Mouse (Mus musculus): ENCODE data around the gene Foxp1.

Foxp1 gene

DNA sequence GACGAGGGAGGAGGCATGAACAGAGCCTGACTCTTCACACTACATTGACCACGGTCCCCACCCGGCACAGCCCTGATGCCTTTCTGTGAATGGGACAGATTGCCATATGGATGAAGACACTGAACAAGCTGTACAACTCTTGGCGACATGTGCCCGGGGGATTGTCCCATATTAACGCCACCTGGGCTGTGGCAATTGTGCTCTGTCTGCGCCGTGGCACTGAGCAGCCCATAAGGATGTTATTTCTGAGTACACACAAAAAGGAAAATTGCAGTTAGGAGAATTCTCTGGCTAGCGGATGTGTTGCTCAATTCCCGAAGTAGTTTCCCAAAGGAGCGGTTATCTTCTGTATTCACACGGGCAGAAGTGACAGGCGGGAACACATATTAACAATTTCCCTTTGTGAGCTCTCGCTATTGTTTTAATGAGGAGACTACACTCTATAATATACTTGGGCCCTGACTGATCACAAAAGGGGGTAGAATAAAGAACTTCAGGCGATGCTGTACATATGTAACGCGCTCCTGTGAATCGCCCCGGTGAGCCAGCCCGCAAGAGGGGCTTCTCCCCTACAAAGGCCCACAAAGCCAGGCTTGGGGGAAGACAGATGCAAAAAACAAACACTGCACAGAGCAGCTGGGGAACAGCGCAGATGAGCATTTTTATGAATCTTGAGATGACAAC is 528.3 kb downstream of the Foxp1 start:
- 0 out of 2 replicates have a peak, but pooled peaks have one; percentile 21 for ATAC-seq (ENCODE audit: insufficient number of reproducible peaks, low FRiP score, low TSS enrichment)

DNA sequence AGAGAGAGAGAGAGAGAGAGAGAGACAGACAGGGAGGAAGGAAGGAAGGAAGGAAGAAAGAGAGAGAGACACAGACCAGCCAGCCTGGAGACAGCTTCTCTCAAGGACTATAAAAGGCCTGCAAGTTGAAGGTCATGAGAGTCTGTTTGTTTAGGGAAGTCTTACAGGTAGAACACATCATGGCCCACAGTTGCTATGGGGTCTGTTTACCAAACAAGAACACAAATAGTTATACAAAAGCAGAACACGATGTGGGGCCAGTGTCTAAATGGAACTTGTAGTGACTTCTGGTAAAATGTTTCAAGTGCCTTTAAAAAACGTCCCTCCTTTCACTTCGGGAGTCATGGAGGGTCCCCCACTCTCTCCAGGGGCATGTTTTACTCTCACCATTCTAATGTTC is 529.3 kb downstream of the Foxp1 start:
- no peak for ATAC-seq (ENCODE audit: insufficient number of reproducible peaks, low FRiP score, low TSS enrichment)

DNA sequence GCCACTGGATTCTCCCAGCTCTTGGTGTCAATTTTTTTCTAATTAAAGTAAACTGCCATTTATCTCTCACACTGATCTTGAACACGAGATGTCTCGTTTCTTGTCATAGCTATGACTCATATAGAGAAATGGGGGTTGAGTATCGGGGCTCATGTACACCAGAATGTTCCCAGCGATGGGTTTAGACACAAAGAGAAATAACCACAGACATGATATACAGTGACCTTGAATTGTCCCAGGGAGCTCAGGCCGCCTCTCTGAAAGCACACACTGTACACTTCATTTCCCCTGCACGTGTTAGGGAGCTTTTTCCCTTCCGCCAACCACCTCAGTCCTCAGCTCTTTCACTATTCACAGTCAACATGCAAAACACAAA is 529.8 kb downstream of the Foxp1 start:
- no peak for ATAC-seq (ENCODE audit: insufficient number of reproducible peaks, low FRiP score, low TSS enrichment)

DNA sequence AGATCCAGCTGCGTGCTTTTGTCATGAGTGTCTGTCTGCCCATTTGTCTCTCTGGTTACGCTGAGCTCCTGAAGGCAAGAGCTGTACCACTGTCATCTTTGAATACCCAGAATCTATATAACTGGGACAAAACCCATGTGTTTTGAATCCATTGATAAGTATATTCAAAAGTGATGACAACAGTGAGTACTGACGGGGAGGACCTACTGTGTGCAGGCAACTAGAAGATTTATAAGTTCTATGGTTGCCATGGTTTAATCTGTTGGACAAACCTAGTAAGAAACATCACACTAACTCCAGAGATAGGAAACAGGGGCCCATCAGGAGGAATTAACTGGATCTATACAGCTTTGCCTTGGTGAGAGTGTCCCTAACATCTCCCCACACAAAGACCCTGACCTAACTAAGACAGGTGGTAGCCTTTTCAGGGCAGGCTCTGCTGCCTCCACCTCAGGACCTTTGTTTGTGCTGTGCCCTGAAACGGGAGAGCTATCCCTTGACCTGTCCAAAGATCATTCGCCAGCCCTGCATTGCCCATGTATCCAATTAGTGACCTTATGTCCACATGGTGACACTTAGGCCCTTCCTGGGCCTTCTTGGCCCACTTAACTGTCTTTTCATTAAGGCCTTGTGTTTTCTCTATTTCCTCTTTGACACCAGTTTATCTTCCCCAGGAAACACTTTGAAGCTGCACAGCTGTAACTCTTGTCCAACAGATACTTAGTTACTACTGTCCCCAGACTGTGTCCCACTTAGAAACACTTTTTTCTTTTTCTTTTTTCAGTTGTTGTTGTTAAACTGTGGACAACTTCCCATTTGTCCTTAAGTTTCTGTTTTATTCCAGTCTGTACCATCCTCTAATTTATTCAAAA is 530.4 kb downstream of the Foxp1 start:
- no peak for ATAC-seq (ENCODE audit: insufficient number of reproducible peaks, low FRiP score, low TSS enrichment)

DNA sequence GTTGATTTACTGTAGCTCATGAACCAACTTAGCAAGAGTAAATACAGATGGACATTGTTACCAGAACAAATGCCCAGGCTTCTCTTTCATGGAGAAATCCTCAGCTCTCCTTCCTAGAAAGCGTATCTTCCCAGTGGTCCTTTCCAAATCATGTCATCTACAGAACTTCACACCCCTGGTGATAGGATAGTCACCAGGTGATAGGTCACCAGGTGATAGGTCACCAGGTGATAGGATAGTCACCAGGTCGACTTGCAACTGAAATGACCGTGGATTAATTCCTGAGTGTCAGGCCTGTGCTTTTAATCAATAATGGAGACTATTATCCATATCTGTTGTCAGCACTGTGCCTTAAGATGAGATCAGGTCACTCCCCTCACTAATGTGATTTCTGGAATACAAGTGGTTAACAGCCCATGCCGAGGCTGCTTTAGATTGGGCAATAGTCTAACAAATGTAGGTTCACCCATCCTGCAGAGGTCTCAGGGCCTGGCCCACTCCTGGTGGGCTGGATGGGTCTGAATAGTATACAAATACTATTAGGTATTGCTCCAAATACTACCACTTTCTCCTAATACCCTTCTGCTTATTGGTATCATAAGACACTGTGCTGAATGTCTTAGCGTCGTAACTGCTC is 534.9 kb downstream of the Foxp1 start:
- ATAC-seq (ENCODE audit: insufficient number of reproducible peaks, low FRiP score, low TSS enrichment): no peak

DNA sequence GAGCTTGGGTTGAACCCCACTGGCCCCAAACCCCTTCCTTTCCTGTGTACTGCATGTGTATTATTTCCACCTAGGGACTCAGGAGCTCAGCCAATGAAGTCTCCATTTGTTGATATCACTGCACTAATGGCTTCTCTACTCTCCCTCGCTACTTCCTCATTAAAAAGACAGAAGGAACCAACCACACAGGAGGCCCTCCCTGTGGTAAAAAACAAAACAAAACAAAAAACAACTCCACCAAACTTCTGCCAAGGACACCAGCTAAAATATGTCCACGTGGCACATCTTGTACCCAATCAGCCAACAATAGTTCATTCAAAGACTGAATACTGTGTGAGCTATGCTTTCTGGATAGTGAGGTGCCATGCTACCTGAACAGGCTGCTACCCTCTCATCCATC is 537.1 kb downstream of the Foxp1 start:
- ATAC-seq (ENCODE audit: insufficient number of reproducible peaks, low FRiP score, low TSS enrichment): no peak

DNA sequence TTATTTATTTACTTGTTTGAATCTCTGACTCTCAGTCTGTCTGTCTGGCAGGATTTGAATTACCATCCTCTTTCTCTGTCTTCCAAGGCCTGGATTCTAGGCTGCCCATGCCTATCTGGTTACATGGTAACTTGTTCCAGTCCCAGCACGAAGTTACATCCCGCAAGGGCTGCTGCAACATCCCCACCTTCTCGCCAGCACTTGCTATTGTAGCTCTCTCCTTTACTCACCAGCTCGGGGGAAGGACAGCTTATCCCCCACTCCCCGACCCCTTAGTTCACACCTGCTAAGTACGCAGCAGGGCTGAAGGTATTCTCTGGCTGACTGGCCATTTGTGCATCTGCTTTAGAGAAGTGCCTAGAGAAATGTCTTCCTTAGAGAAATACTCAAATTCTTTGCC is 537.9 kb downstream of the Foxp1 start:
- no peak for ATAC-seq (ENCODE audit: insufficient number of reproducible peaks, low FRiP score, low TSS enrichment)

DNA sequence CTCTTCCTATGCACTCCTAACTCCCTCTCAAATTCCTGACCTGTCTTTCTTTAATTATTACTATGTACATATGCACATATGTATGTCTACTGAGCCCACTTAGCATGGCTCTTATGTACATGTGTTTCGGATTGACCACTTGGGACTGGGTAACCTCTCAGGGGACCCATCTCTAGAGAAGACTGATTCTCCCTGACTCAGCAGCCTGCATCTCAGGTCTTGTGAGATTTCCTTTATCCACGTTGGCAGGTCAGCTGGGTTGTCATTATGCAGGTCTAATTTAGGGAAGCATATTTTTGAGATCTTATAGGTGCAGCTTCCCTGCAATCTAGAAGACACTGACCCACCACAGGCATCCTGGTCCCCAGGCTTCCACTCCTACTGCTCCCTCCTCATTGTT is 538.5 kb downstream of the Foxp1 start:
- ATAC-seq (ENCODE audit: insufficient number of reproducible peaks, low FRiP score, low TSS enrichment): no peak

DNA sequence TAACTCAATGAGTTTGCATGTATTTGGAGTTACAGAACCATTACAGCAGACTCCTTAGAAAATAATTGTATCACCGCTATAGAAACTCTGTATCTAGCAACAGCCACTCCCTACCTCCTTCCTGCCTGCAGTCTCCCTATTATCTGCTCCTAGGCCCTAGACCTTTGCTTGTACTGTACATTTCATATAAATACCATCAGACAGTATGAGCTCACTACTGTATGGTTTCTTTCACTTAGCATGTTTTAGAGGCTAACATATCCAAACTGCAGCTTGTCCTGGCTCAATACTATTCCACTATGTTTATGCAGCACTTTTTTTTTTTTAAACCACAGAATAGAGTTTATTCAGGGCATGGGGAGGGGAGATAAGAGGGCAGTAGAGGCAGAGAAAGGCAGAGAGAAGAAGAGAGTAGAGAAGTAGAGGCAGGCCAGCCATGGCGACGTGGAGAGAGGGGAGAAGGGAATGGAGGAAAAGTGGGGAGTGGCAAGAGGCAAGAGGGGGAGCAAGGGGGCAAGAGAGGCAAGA is 539.1 kb downstream of the Foxp1 start:
- no peak for ATAC-seq (ENCODE audit: insufficient number of reproducible peaks, low FRiP score, low TSS enrichment)

DNA sequence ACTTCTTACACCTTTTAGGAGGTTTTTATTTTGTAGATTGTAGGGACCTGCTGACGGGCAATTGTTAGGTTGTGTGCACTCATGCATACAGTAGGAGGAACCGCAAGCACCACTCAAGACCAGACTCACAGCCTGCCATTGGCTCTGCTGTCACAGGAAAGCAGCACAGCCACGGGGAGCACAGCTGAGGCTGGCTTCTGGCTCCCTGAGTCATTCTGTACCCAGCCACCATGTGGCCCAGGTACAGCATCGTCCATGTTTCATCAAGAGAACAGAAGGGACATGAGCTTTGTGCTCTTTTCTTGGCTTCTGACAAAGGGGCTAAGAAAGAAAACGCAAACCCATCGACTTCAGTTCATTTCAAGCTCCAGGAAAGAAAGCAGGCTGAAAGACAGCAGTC is 541.3 kb downstream of the Foxp1 start:
- no peak for ATAC-seq (ENCODE audit: insufficient number of reproducible peaks, low FRiP score, low TSS enrichment)

DNA sequence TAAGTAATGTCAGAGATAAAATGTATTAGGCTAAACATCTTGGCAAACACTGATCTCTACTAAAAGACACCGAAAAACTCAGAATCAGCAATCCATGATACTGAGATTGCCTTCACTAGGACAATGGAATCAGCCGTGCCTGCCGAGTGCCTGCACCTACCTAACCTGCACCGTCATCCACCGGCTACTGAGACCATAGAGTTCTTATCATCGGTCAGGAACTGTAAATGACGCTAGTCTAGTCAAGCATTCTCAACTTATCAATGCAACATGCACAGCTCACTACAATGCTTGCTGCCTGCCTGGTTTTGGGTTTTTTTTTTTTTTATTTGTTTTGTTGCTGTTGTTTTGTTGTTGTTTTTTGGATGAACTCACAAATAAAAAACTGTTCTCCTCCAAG is 542.1 kb downstream of the Foxp1 start:
- ATAC-seq (ENCODE audit: insufficient number of reproducible peaks, low FRiP score, low TSS enrichment): no peak

DNA sequence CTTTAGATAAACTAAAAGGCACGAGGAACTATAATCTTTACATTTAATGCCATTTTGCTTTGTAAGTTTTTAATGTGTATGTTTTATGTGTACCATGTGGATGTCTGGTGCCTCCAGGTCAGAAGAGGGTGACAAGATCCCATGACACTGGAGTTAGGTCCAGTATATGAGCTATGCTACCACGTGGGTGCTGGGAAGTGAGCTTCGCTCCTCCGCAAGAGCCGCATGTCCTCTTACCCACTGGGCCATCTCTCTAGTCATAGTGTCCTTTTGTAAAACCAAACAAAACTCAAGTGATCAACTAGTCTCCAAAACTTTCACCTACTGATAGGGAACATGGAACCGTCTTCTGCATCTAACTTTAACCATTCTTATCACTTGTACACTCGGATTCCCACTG is 542.5 kb downstream of the Foxp1 start:
- no peak for ATAC-seq (ENCODE audit: insufficient number of reproducible peaks, low FRiP score, low TSS enrichment)

DNA sequence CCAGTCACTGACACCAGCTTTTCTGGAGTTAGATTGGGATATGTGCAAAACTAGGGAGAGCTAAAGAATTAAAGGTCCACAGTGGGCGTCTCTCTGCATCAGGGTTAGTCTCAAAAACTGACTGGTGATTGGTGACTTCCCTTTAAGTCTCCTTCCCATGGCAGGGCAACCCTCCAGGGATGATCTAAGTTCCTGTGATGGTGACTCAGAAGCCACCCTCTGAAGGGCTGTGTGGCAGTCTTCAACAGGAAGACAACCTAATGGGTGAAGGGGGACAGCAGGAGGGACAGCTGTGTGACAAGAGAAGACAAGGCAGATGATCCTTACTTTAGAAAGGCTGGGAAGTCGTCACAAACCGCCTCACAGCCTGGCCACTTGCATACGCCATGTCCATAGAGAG is 544.7 kb downstream of the Foxp1 start:
- no peak for ATAC-seq (ENCODE audit: insufficient number of reproducible peaks, low FRiP score, low TSS enrichment)

DNA sequence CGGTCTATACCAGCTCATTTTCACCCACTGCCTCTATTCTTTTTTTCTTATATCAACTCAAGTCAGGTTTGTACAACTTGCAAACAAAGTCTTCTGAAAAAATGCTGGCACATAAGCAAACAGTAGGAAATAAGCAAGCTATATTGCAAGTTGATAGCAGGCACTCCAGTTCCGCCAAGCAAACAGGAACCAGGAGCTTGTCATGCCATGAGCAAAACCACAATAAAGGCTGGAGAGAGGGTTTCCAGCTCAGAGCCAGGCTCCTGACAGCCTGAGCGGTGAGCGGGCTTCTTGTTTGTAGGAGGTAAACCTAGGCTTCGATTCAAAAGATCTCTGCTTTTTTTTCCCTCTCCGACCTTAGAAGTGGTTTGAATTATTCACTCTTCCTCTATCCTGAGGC is 546.6 kb downstream of the Foxp1 start:
- ATAC-seq (ENCODE audit: insufficient number of reproducible peaks, low FRiP score, low TSS enrichment): no peak

DNA sequence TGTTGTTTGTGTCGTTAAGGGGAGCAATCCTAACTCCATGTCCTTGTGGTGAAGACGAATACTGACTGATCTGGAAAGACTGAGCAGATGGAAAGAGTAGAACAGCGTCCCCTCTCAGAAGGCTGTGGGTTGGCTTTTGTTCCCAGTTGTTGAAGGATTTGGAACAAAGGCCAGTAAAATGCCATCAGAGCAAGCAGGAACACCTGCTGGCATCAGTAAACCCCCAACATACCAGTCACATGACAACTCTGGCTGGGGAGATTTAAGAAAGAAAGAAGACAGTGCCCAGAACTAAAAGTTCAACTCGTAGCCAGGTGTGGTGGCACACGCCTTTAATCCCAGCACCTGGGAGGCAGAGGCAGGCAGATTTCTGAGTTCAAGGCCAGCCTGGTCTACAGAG is 549.1 kb downstream of the Foxp1 start:
- no peak for ATAC-seq (ENCODE audit: insufficient number of reproducible peaks, low FRiP score, low TSS enrichment)

DNA sequence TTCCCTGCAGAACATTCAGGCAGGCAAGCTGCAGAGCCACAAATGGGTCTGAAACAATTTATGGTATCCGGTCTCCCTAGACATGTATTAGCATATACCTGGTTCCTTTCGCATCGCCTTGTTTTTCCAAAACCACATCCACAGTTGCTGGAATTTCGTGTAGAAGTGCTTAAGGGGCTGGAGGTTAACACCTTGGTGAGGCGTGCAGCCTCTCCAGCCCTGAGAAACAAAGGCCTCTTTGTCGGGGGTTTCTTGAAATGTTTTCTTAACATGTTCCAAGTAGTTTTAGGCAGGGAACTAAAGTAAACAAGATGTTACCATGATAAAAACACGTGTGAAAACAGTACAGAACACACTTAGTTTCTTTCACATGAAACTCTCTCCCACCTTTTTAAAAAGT is 550.1 kb downstream of the Foxp1 start:
- ATAC-seq (ENCODE audit: insufficient number of reproducible peaks, low FRiP score, low TSS enrichment): no peak

DNA sequence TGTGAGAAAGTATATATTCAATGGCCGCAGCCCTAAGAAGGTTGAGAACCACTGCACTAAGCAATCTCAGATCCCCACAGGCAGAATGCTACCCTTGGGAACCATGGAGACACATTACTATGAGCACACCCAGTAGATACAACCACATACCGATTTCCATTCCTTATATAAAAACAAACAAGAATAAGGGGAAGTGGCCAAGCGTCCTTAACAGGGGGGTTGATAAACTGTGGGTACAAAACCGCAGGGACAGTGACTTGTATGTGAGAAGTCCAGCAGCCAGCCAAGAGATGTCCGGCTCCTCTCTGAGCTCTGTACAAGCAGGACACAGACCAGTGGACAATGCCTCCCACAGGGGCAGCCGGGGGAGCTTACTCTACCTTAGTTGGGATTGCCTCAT is 563.2 kb downstream of the Foxp1 start:
- no peak for ATAC-seq (ENCODE audit: insufficient number of reproducible peaks, low FRiP score, low TSS enrichment)

DNA sequence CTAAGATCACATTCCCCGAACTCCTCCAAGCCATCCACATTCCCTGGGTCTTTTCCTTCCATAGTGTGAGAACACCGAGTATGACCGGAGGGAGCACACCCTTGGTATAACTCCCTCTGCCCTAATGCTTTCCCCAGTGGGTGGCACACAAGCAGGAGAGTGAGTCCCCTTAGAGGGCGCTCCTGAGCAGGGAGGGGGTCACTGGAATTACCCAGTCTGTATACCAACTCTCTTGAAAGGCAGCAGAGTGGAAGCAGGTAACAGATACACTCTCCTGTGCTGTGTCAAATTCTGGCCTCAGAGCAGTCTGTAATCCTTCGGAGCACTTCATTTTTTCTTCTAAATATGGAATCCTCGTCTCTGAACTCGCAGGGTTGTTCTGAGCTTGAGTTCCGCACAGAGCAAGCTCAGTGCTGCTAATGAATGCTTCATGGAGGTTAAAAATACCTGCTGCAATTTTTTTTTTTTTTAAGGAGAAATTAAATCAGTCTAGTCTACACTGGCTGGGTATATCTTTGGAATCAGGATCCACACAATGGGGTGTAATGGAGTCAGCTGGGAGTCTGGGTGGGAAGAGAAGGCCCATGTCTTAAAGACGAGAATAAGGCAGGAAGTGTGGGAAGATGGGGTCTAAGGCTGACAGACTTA is 565.9 kb downstream of the Foxp1 start:
- ATAC-seq (ENCODE audit: insufficient number of reproducible peaks, low FRiP score, low TSS enrichment): no peak

DNA sequence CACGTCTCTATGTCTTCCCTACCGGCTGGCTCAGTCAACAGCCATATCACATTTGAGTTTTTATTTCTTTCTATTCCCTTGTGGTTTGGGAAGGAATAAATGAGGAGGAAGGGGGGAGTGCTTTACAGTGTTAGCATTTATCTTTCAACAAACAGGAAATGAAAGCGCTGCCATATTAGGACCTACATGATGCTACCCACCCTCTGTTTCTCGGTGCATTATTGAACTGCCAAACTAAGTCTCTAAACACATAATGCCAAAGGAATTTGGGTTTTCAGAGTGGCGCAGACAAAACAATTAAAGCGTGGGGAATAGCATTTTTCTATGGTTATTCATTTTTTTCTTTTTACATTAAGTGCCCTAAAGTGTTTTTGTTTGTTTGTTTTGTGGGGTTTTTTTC is 566.8 kb downstream of the Foxp1 start:
- no peak for ATAC-seq (ENCODE audit: insufficient number of reproducible peaks, low FRiP score, low TSS enrichment)

DNA sequence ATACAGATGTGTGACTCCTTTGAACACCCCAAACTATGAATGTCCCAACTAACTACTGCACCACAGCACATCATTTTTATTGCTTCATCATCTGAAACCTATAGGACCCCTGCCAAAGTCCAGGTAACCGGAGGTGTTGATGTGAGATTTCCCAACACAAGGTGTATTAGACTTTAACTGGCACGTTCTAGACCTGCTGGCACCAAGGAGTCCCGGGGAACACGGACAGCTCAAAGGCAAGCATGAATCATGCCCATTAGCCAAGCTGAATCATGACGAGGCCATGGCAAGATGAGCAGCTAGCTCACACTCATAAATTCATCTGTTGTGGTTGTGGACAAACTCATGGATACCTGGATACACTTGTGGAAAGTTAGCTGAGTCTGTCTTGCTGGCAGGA is 568.1 kb downstream of the Foxp1 start:
- ATAC-seq (ENCODE audit: insufficient number of reproducible peaks, low FRiP score, low TSS enrichment): no peak

DNA sequence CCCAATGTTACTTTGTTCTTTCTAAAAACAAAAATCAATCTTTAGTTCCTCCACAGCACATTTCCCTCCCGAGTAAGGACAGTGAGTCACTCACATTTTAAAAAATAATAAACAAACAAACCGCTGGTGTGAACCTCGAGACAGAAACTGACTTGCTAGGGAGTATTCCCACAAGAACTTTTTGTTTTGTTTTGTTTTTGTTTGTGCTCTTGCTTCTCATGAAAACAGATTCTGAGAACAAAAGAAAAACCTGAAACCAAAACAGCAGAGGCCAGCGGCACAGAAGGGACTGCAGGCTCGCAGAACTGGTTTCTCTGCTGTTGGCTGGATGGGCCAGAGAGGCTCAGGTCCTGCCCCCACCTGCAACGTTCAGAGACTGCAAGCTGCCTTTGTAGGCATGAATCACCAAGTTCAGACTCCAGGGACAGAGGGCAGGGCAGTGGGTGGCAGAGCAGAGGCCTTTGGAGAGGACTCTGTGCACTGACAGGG is 572.8 kb downstream of the Foxp1 start:
- ATAC-seq (ENCODE audit: insufficient number of reproducible peaks, low FRiP score, low TSS enrichment): no peak; the same call in 1 of the 2 replicates

All from cerebellum, adult (tissue).